Mouse (Mus musculus) E14TG2a.4 (cell line): ENCODE measurements at regions not wholly inside any gene's neighbourhood (a gene's known extent, or its start where the extent isn't known, plus 50 kb on each side); places are given as distances from the start of the nearest gene placed in this dataset.

Source experiments
- CTCF ChIP-seq: conservative IDR thresholded peaks from 2 replicates; pipeline ENCODE4 v1.5.1; 2014; ENCODE audit warnings: low read length
- NANOG ChIP-seq: IDR thresholded peaks from 2 replicates; pipeline ENCODE4 v1.6.1; 2014; ENCODE audit warnings: borderline replicate concordance, low read length, mixed read lengths
- POU5F1 ChIP-seq: IDR thresholded peaks from 2 replicates; pipeline ENCODE4 v1.6.1; 2014; ENCODE audit warnings: low read length, borderline replicate concordance

DNA sequence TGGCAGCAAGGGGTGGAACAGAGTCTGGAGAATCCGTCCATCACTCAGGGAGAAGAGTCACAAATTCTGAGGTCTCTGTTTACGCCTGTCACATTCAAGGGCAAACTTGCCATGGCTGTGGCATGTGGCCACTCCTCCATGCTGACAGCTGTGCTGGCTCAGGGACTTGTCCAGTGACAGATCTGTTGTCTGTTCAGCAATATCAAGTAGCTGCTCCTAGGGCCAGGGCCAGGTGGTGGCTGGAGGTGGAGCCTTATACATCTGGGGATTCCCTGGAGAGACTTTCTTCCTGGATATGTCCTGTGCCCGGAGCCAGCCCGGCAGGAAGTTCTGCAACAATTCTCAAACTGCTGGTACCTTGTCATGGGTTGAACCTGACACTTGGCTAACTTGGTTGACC lies 229.7 kb upstream of the Csf3r start:
- no peak for TF ChIP-seq CTCF
- TF ChIP-seq NANOG = no peak
- TF ChIP-seq POU5F1 = no peak
